Mouse (Mus musculus) ovary, adult 18-20 months (tissue): Measurements from ENCODE around the gene Abca9.

Experiments used
- DNase-seq: peaks from one replicate; pipeline ENCODE4 v3.0.0; 2022; ENCODE audit warnings: low spot score, mixed read lengths

The Abca9 gene

DNA sequence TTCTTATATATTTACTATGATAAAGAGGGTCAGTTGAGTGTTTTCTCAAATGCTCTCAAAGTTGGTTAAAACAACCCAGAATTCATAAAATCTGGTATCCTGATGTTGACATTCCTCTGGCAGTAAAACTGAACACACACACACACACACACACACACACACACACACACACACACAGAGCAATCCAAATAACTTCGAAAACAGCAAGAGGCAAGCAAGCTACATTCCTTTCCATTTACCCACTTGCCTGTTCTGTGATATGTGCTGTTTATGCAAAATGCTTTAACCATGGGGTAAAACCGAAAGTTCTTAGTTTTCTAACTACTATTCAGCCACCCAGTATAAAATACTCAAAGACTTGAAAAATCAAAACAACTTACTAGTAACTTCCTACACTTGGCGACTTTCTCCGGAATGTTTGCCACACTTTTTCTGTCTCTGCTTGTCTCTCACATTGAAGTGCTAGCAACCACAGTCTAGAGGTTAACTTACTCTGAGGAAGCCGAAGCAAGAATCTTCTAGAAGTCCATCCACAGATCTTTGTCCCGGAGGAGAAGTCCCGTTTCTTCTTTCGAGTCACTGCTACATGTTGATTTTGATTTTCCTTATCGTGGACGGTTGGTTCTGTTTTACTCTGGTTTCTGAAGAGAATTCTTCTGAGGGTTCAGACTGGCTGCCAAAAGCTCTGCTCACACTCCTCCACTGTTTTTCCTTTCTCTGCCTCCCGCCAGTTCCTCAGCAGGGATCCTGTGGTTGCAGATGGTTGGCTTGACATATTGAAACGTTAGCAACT, at the start of gene Abca9:
Abca9 (minus strand) TSS at position 738 of the 793 bp plus-strand sequence.
- peak; percentile 17 for DNase-seq

DNA sequence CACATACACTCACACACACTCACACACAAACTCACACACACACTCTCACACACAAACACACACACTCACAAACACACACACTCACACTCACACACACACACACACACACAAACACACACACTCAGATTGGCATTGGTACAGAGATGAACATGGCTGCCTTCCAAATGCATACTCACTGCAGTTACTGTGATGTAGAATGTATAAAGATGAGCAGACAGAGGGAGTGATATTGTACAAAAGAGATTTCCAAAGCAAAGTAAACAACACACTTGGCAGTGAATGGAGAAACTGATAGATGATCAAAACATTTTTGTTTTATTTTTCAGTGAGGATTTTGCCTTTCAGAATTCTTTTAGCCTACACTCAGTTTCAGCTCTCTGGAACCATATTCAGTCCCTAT, 49.1 kb upstream of the Abca9 start:
- DNase-seq = no peak

DNA sequence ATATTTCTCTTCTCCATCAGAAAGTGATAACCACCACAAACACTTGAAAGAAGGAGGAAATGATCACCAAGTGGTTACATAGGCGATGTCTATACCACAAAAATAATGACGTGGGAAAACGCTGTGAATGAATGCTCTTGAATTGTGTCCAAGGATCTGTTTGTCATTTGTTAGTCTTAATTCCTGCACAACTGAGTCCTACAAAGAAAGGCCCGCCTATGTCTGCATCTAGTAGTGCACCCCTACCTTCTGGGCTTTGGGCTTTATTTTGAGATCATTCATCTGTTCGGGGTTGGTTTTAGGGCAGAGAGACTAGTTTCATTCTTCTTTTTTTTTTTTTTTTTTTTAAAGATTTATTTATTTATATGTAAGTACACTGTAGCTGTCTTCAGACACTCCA, 35.9 kb upstream of the Abca9 start:
- no peak for DNase-seq

DNA sequence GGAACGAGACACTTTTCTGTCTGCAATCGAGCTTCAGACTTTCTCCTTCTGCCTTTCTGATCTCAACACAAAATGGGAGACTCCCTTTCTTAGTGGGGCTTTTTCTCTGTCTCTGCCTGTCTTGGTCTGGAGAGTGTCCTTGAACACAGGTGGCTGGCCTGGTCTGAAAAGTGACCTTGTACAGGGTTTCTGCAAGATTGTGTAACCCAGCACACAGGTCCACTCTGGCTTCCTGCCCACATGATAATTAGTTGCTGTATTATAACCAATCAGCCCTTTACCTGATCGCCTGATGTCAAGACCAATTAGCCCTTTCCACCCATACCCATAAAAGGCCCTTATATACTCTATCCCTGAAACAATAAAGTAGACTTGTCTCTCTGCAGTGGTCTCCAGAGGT, 30.9 kb upstream of the Abca9 start:
- DNase-seq = no peak

DNA sequence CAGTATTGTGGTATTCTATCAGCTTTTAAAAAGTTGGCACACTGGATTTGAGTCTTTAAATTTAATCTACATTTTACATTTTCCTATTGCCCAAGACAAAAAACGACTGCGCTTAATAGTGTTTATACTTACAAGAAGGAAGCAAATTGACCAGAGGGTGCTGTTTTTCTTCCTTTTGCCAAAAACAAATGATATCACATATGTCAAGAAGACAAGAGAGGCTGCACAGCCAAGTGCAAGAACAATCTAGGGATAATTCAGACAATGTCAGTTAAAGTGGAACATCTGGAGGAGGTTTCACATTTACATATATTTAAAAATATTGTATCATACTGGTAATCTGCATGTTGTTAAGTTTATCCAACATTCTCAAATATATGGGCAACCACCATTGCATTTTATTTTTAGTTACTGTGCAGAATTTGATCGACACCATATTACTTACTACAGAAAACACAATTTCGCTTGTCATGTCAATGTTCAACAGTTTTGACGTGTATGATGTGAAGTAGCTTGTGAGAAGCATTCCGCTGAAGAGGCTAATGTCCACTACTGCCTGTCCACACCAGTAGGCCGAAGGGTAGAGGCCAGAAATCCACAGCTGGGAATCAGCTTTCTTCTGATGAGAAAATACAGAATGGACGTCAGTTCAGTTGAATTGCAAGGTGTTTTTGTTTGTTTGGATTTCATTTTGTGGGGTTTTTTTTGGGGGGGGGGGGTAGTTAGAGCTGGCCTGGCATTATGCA, 28.7 kb upstream of the Abca9 start:
- no peak for DNase-seq

DNA sequence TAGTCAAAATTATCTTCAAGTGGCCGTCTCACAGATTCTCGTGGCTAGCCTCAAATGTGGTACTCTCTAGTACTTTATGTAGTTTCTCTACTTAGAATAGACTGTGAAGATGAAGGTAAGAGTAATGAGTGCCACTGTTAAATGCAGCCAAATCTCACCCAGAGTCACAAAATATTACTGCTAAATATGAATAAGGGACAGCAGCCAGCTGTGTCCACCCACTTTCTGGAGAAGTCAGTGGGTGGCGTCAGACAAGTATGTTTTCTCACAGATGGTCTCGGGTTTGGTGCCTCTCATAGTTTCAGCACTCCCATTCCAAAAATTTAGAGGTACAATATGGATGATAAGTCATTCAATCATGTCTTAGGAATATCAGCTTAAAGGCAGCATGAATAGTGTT, 27.3 kb upstream of the Abca9 start:
- DNase-seq = no peak

DNA sequence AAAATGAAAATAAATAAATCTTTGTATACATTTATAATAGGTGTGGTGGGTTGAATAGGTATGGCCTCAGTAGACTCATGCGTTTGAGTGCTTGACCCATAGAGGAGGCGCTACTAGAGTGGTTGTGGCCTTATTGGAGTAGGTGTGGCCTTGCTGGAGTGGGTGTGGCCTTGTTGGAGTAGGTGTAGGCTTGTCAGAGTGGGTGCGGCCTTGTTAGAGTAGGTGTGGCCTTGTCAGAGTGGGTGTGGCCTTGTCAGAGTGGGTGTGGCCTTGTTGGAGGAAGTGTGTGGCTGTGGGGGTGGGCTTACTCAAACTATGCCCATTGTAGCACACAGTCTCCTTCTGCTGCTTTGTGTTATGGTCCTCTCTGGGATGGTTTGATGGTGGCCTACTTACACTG, 3.2 kb upstream of the Abca9 start:
- no peak for DNase-seq

DNA sequence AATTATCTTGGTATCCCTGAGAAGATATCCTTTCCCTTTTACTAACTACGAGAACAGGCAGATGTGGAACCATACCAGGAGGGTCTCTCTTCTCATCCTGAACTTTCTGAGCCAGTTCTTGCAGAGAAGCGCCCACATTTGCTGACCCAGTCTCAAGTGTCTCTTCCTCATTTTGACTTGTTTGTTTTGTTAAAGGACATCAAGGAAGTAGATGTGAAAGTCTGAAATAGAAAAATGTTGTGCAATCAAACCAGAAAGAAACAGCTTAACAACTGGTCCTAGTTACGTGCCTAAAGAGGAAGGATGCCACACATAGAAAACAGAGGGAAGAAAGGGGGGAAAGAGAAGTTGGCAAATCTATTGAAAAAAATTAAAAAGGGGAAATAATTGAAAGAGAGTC, 2.2 kb downstream of the Abca9 start:
- DNase-seq = no peak

DNA sequence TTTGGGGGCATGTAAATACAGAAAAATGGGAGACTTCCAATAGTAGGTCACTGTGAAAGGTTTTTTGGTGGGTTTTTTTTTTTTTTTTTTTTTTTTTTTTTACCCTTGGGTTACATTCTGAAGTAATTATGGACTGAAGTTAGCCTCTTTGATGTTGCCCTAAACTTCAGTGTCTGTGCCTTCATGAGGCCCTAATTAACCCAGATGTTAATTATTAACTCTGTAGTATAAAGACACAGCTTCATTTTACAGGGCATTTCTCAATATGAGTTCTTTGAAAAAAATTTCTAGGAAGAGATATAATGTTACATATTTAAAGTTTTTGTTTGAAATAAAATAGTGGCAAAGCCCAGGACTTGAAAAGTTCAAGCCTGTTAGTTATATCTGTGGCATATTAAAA, 2.6 kb downstream of the Abca9 start:
- no peak for DNase-seq

DNA sequence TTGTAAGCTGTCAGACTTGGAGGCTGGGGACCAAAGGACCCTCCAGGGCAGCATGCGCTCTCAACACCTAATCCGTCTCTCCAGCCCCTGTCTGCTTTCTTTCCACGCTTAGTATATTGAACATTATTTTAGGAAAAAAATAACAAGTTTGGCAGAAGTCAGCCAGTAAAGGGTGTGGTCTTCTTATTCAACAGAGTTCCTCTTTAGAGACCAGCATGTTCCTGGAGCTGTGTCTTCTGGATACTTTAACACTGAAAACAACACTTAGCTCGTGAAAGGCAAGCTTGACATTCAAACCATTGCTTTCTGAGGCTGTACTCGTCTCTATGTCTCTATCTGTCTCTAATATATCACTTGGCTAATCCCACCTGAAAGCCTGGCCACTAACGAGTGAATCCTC, 10.9 kb downstream of the Abca9 start:
- no peak for DNase-seq

DNA sequence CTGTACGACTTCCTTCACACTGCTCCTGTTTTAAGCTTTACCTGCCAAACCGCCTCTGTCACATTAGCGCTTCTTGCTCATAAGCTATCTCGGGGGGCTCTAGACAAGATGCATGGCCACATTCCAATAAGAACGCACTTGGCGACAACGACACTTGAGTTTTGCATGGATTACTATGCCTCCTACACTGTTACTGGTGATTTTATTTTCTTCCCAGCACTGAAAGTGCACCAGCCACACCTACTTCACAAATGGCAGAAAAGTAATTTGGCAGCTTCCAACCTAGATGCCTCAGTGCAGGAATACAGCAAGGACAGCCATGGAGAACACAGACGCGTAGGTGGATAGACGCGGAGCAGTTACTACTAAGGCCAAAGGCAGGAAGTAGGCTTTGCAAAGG, 12.0 kb downstream of the Abca9 start:
- DNase-seq = no peak

DNA sequence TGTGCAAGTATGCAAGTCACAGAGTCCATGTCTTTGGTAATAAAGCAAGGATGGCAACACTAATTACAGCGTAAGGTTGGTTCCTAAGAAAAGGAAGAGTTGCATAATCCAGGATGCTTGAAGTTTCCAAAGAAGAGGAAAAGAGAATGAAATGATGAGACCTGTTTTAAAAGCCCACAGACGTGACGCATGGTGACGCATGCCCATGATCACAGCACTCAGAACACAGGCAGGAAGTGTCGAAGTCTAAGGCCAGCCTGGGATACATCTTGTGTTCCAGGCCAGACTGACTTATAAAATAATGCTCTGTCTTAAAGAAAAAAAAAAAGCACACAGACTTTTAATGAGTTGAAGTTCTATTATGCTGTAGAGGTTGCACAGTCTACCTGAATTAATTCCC, 20.4 kb downstream of the Abca9 start:
- DNase-seq = no peak

DNA sequence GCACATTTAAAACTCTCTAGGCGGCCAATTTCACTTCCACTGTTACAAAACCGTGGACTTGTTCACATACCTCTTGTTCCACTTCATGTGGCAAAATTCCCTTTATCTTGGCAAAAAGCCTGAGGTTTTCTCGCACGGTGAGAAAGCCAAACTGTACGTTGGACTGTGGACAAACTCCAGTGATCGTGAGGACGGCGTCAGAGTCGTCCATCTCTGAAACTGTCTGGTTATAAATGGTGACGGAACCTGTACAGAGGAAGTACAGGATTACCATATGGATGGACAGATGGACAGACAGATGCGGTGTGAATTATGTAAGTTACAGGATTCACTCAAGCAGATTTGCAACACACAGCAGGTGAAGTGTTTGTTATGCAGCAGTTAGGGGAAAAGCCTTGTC, 22.6 kb downstream of the Abca9 start:
- DNase-seq = no peak

DNA sequence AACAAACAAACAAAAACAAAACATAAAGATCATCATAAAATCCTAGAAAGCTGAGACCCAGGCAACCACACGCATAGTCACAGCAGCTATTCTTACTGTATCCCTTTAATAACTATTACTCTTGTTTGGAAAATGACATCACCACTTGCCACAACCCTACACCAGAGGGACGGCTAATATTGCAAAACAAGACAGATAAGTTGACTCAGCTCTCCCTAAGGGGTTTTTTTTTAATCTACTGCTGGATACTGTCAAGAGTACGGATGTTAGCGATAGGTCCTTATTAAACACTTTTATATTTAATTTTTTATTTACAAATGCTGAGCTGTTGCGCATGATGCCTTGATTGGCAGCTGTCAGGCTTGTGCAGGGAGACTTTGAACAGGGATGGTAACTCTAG, 37.2 kb downstream of the Abca9 start:
- DNase-seq = no peak

DNA sequence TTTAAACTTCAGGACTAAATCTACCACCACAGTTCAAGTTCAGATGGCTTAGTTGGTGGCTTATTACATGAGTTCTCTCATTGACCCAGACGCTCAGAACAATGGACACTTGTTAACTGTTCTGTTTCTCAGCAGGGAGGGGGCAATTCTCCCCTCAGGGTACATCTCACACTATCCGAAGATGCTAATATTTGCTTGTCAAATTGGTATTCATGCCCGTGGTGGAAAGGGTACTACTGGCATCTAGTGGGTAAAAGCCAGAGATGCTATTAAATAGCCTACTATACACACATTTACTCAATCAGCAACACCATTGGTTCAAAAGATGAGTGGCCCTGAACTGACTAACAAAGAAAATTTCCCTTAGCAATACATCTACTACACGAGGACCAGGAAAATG, 56.9 kb downstream of the Abca9 start:
- no peak for DNase-seq

DNA sequence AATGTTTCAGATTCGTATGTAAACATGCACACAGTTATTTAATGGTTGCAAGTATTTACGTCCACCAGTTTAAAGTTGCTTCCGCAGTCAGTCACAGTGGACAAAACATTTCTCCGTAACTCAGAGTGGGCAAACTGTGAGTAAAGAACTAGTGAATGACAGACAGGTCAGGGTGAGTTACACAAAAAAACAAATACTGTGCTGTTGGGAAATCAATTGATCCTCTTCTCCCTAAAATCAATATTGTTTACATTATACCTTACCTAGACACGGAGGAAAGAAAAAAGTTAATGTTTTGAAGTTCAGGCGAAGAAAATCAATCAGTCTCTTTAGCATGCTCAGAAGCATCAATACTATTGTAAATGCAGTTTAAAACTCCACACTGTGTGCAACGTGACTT, 66.6 kb downstream of the Abca9 start:
- DNase-seq = no peak

DNA sequence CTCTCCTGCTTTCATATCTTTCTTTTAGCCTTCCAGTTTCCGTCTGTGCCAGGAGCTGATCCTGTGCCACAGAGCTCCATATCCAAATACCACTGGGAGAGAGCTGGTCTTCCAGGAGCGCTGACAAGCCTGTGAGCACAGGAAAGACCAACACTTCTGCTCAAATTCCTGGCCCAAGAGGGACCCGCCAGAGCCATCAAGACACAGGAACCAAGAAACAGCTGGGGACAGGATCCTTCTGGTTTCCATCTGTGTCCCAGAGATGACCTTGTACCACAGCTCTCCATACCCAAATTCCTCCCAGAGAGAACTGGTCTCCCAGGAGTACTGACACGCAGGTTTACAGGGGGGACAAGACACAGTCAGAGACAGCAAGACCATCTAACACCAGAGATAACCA, 69.1 kb downstream of the Abca9 start:
- DNase-seq = no peak

DNA sequence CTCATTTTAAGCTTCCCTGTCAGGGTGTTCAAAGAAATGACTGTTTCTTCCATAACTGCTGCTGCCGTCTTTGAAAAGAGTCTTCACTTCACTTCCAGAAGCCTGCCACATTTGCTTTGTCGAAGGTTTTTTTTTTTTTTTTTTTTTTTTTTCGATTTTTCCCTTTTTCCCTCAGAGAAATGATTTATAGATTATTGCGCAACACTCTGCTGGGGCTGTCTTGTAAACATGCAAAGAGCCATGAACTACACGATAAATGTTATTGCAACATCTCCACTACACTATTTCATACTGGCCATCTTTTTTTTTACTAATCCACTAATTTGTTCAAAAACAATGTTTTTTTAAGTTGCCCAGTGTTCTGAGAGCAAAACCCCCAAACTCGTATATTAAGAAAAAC, 70.5 kb downstream of the Abca9 start:
- no peak for DNase-seq

DNA sequence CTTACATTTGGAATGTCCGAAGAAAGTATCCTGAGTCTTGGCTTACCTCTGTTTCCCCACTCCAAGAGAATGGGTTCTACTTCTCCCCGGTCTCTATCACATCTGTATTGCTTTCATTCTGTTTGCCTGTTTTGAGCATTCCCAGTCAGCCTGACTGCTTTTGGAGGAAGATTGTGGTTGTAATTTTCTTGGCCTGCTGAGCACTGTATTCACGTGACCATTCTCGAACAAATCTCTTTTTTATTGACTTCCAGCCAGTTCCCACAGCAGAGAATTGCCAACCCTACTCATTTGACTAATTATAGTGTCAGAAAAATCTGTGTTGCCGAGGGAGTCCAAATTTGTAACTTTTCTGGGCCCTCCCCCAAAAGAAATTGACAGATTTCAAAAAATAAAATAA, 72.1 kb downstream of the Abca9 start, which contains the start of gene Abca8a:
Abca8a (minus strand) TSS at position 121 of the 400 bp plus-strand sequence.
- DNase-seq = no peak

DNA sequence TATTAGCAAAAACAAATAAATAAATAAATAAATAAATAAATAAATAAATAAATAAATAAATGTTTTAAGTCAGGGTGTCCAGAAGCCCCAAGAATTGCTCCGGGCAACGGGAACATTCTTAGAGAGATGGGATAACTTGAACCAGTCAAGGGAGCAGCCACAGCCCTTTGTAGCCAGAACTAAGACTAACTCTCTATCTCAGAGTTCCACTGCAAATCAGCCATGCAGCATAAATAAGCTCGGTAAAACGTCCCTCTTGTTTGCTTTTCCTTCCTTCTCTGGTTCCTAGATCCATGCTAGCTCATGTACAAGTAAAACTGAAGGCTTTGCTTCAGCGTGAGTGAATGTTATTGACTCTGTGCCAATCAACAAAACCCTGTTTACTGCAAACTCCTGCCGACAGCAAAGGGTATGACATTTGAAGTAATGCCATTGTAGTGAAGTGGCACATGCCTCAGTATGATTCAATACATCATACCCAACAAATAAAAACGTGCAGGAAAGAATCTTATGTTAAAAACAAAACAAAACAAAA, 73.1 kb downstream of the Abca9 start:
- DNase-seq = no peak

DNA sequence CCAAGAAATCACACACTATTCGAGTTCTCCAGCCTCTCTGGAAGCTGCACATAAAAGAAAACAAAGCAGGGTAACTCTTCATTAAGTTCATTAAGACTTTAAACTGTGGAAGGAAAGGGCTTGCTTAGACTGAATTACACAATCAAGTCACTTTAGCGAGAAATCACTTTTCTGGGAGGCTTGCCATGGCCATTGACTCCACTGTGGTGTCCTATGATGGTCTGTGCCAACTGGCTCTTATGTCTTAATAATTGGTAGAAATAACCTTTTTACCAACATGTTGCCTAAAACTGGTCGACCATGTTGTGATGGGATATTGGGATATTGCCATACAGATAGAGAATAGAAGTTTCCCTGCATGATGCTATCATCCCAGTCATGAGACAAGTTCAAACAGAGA, 73.8 kb downstream of the Abca9 start:
- no peak for DNase-seq

DNA sequence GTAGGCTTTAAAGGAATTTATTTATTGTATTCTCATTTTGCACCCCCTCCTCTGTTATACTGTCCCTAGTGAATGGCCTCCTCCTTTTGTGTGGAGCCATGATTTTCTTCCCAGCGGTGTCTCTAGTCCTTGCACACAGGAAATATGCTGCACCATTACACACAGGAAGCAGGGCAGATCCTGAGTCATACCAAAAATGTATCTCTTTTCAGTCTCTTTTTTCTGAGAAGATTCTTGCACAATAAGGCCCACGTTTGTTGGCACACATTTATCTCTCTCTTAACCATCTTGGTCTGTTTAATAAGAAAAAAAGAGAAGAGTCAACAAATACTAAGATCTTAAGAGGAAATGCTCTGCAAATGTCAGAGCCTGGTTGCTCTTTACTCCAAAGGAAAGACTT, 76.7 kb downstream of the Abca9 start:
- no peak for DNase-seq

DNA sequence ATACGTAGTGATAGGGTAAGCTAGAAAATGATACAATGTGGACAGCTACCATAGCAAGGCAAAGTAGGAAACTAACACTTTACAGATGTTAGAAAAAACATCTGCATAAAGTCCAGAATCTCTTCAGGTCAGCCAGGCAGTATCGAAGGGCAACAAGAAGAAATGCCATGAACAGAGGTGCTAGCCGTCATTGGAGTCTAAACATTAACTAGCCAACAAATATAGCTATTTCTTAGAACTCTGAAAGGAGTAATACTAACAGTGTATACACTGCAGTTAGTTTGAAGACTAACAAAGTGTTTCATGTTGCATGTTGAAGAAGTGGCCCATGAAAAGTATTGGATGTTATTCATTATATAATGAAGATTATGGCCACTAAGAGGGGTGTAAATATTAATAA, 95.8 kb downstream of the Abca9 start:
- DNase-seq = no peak
